Mouse (Mus musculus): Measurements from ENCODE around the gene Bco2.

DNA sequence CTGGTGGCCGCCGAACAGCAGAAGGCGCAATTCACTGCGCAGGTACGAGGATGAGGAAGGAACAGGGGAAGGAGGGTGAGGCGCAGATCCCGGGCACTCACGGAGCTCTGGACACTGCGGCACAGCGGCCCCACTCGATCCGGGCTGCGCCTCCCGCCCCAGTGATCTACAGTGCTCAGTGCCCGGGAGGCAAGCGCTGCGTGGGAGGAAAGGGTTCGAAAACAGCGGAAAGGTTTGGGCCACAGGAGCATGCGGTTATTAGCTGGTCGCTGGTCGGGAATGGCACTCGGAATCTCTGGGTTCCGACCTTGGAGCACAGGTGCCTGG is 49.0 kb upstream of the Bco2 start:
- TF ChIP-seq ZNF384 (IDR thresholded peaks at IDR 0.05; ENCODE audit: low read depth, low read length) (no peak), ZC3H11A (IDR thresholded peaks at IDR 0.05; ENCODE audit: borderline replicate concordance, low read depth, low read length) (no peak), CHD2 (IDR thresholded peaks at IDR 0.05; ENCODE audit: low read depth, low read length) (no peak), MAFK (IDR thresholded peaks at IDR 0.05; ENCODE audit: insufficient read depth, low read depth, low read length) (no peak), HCFC1 (IDR thresholded peaks at IDR 0.05; ENCODE audit: borderline replicate concordance, insufficient read depth, low read length) (no peak)

Measured in ES-E14 (cell line).